Mouse (Mus musculus): ENCODE results near the gene Zmym4.
"Not testable (repeated sequence)": the region's sequence is repeated elsewhere in the genome, so short reads cannot be mapped to it uniquely, and the experiment has no call there.

The Zmym4 gene

DNA sequence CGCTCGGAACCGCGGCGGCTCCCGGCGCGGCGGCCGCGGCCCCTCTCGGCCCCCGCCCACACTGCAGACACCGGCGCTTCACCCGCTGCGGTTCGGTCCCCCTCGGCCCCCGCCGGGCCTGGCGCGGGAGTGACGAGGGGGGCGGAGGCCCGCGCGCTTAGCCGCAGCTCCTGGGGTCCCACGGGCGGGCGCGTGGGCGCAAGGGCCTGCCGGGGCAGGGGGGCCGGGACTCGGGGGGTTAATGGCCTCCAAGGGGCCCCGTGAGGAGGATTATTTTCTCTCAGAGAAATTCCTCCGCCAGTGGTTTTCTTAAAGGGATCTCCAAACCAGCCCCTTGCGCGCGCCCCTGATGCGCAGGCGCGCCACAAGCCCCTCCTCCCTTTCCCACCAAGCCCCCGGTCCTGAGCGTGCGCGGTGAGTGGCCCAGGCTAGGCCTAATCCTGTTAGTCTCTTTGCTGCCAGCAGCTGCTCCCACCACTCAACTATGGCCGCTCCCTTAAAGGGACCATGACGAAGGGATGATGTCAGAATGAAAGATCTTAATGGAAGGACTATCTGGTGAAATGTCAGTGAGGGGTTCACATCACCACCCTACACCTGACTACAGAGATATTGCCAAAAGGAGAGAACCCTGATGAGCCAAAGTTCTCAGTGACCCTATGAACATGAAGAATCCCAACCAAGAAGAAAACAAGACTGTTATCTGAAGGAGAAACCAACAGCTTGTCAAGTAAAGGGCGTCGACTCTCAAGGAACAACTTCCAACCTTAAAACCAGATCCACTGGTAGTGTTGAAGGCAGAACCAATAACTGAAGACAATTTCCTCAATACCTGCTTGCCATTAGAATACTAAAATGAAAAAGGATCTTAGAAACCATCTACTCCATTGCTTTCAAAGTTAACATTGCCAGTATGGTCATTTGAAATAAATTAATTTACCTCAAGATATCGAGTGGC lies at the start of gene Zmym4:
TSS of gene Zmym4 (minus strand) at position 272 of the 958 bp plus-strand sequence.
- DNase-seq (ENCODE audit: low read depth, low spot score), result peak; percentile 97

DNA sequence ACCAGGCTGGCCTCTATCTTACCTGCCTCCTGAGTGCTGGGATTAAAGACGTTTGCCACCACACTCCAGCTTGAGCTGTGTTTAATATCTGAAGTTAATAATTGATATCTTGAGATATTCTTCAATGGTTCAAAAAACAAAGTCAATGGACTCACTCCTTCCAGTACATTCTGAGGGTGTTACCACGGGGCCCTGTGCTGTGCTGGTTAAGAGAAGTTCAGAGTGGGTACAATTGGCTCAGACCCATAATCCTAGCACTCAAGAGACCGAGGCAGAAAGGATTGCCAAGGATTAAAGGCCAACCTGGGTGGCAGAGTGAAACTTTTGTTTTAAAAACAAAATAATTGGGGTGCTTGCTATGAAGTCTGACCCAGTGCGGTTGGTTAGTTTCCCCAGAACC lies 48.4 kb upstream of the Zmym4 start:
- no peak for DNase-seq (ENCODE audit: low read depth, low spot score)

DNA sequence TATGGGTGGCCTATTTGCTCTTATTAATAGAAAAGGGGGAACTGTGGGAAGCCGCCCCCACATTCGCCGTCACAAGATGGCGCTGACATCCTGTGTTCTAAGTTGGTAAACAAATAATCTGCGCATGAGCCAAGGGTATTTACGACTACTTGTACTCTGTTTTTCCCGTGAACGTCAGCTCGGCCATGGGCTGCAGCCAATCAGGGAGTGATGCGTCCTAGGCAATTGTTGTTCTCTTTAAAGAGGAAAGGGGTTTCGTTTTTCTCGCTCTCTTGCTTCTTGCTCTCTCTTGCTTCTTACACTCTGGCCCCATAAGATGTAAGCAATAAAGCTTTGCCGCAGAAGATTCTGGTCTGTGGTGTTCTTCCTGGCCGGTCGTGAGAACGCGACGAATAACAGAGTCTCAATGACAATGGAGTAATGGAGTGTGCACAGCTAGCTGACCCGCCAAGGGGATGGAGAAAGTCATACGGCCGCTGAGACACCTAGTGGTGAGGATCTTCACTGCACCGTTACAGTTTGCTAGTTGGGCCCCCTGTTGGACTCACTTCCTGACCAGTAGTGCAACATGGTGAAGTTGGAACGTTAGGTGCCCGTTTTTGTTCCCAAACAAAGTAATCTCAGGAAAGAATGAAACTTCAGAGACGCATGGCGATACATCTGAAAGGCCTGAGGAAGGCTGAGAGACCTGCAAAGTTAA lies 47.5 kb upstream of the Zmym4 start:
- peak; percentile 83 for DNase-seq (ENCODE audit: low read depth, low spot score)

DNA sequence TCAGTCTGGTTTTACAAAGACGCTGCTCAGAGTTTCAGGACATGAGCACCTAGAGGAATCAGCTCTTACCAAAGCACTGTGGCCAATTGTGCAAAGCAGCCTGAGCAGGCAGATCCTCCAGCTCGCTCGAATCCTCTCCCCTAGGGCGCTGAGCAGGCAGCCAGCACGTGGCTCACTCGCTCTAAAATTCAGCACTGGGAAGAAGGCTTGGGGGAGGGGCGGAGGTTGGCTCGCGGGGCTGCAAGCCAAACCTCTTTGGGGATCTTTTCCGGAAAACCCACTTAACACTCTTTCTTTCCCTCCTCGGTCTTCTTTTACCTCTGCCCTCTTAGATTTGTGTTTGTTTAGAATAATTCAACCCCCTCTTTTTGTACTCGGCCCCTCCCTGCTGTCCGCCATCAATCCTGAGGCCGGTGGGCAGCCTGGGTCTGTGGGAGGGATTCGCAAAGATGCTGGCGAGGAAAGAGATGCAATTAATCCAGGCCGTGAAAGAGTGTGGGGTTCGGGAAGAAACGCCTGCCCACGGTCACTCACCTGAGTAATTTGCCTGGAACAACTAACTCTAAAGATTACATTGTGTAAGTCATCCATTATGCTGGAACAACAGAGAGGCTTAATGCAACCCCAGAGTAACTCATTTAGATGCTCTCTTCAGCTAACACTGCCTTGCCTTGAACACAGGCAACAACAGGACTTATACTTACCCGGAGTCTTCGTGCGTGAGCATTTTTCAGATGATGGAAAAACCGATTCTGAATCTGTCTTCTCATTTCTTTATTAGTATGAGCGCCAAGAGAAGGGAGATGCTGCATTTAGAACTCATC lies 37.4 kb upstream of the Zmym4 start:
- peak; percentile 61 for DNase-seq (ENCODE audit: low read depth, low spot score)

DNA sequence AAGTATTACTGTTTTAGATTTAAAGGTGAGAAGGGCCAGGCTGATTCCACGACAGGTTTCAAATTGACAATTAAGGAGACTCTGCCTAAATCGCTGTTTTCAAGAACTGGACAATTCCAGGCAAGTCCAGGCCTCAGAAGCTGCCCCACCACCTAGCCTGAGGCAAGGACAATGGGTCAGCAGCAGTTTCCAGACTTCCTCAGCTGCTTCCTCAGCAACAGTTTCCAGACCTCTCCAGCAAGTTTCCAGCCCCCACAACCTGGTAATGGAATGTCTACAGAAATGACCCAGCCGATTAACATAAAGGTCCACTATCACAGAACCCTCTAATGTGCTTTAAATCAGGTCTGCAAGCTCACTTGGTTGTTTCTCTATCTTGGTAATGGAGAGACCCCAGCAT lies 36.4 kb upstream of the Zmym4 start:
- no peak for DNase-seq (ENCODE audit: low read depth, low spot score)

DNA sequence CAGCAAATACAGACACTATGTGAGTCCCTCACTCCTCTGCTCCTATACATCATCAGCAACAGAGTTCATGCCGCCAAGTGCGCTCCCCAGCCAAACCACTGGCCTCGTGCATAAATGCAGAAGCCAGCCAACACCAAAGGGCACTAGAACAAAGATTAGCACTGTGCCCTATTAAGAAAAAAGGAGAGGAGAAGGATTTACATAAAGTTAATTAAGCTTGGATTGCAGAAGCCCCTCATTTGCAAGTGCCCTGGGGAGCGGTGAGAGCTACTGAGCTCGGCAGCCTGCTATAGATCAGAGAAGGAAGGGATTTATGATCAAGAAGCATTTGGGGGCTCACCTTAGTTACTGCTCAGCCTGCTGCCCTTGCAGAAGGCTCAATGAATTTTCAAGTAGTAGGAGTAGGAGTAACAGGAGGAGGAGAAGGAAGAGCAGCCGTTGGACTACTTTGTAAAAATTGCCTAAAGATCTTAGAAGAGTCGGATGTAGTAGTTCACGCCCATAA lies 32.7 kb upstream of the Zmym4 start:
- no peak for DNase-seq (ENCODE audit: low read depth, low spot score)

DNA sequence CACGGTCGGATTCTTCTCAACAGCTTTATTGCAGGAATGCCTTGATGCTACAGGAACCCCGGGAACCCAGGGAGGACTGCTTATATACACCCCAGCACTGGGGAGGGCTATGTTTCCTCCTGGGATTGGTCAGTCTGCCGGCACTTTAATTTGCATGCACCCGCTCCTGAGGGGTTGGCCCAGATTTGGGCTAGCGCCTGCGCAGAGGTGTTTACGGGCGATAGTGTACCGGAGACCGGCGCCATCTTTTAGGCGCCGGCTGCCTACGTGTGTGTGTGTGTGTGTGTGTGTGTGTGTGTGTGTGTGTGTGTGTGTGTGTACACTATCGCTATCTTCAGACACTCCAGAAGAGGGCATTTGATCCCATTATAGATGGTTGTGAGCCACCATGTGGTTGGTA lies 31.4 kb upstream of the Zmym4 start:
- DNase-seq (ENCODE audit: low read depth, low spot score), result not testable (repeated sequence)

DNA sequence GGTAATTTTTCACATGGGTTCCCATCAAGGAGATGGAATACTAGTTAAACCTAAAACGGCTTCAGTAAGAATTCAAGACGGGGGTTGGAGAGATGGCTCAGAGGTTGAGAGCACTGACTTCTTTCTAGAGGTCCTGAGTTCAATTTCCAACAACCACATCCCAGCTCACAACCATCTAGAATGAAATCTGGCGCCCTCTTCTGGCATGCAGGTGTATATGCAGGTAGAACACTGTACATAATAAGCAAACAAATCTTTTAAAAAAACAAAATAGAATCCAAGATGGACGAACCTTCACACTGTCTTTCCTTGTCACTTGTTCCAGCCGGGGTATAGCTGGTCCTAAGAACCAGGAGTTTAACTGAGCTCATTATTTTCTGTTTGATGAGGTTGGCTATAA lies 24.4 kb upstream of the Zmym4 start:
- no peak for DNase-seq (ENCODE audit: low read depth, low spot score)

DNA sequence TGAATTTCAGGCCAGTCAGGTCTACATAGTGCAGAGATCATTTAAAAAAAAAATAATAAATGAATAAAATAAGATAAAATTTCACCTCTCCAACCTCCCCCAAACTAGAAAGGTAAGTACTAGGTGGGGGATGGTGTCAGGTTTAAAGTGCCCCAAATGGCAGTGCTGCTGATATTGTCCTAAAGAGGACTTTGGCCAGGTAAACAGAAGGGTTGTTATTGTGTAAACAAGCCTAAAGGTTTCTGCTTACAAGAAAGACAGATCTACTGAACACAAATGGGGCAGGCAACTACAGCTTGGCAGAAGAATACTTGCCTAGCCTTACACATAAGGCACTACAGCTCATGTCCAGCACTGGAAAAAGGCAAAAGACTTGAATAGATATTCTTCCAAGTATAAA lies 22.6 kb upstream of the Zmym4 start:
- DNase-seq (ENCODE audit: low read depth, low spot score), result no peak

DNA sequence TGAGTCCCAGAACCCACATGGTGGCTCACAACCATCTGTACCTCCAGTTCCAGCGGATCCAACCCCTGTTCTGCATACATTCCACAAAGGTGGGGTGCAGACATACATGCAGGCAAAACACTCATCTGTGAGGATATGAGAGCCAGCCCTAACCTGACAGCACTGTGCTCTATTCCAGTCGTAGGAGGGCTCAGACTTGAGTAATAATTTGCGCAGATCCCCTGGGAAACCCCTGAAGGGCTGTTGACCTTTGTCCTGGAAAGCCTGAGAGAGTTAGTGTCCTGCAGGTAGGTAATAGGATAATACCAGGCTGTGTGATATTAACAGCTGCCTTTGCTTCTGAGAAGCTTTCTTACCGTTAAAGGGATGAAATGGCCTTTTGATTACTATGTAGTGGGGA lies 20.6 kb upstream of the Zmym4 start:
- DNase-seq (ENCODE audit: low read depth, low spot score), result no peak

DNA sequence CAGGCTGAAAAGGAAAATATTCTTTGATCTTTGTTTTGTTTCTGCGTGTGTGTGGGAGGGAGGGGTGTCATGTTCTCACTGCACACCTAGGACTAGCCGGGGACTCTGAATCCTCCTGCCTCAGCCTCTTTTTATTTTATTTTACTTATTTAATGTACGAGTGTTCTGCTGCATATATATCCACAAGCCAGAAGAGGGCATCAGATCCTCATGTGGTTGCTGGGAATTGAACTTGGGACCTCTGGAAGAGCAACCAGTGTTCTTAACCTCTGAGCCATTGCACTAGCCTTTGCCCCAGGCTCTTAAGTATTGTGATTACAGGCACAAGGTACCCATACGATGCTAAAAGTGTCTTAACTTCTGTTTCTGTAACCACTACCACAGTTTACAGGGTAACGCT lies 18.8 kb upstream of the Zmym4 start:
- DNase-seq (ENCODE audit: low read depth, low spot score), result no peak

DNA sequence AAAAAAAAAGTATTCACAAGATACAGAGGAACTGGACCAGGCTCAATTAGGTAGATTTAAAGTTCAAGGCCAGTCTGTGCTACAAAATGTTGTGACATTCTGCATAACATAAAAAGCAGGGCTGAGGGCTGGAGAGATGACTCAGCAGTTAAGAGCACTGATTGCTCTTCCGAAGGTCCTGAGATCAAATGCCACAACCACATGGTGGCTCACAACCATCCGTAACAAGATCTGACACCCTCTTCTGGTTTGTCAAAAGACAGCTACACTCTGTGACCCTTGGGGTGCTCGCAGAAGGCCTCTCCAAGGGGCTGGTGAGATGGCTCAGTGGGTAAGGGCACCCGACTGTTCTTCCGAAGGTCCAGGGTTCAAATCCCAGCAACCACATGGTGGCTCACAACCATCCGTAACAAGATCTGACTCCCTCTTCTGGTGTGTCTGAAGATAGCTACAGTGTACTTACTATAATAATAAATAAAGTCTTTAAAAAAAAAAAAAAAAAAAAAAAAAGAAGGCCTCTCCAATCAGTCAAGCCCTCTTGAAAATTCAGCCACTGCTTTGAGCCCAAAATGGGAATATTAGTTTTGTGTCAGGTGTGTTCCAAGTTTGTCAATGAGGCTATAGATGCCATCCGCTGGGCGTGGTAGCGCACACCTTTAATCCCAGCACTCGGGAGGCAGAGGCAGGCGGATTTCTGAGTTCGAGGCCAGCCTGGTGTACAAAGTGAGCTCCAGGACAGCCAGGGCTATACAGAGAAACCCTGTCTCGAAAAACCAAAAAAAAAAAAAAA lies 16.0 kb upstream of the Zmym4 start:
- DNase-seq (ENCODE audit: low read depth, low spot score), result not testable (repeated sequence)

DNA sequence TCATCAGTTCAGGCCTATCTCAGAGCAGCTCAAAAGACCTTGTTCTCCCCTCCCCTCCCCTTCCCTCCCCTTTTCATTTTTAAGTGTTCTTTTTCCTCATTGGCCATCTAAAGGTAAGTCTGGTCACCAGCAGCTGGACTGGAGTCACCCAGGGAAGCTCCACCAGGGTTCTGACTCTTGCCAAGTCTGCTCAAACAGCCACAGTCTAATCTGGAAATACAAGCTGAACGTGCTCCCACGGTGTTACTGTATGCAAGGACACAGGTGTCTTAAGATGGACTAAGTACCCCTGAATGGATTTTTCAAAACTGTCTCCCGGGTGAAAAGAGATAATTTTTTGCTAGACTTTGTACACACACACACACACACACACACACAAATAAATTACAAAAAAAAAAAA lies 15.4 kb upstream of the Zmym4 start:
- DNase-seq (ENCODE audit: low read depth, low spot score), result no peak

DNA sequence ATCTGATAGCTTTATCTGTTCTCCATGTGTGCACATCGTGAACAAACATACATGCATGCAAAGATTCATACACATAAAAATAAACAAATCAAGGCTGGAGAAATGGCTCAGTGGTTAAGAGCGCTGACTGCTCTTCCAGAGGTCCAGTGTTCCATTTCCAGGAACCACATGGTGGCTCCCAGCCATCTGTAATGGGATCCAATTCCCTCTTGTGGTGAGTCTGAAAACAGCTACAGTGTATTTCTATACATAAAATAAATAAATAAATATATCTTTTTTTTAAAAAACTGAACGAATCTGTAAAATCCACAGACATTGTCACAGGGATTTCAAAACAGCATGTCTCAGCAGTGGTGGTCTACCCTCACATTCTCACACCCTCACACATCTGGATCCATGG lies 10.8 kb upstream of the Zmym4 start:
- no peak for DNase-seq (ENCODE audit: low read depth, low spot score)

DNA sequence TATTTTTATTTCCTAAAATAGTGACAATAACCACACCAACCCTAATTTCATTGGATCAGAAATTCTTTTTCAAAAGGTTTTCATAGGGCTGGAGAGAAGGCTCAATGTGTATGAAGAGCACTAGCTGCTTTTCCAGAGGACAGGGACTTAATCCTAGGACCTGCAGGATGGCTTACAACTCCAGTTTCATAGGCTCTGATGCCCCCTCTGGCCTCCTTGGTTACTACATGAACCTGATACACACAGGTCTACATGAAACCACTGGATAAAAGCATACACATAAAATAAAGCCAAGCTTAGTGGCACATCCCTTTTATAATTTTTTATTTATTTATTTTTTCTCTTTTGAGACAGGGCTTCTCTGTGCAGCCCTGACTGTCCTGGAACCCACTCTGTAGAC lies 9.5 kb upstream of the Zmym4 start:
- no peak for DNase-seq (ENCODE audit: low read depth, low spot score)

DNA sequence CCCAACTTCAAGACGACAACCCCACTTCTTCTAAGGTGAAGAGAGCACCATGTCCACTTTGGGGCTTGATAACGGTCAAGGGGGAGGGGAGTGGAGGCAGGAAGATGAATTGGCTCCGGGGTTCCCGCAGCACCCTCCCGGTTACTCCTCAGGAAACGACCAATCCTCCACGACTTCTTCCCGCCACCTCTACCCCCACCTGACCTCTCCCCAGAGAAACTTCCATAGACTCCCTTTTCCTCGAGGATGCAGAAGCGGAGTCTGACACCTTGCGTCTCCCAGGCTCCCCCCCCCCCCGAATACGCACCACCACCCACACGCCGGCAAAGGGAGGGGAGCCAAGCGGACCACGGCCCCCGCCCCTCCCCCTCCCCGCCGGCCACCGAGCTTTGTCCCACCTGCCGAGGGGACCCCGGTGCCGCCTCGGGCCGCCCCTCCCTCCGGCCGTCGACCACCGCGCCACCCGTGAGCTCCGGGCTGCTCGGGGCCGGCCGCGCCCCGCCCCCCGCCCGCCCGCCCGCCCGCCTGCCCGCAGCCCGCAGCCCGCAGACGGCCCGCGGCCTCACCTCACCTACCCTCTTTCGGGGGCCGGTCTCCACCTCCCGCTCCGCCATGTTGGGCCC lies 583 bp downstream of the Zmym4 start:
- peak; percentile 40 for DNase-seq (ENCODE audit: low read depth, low spot score)

DNA sequence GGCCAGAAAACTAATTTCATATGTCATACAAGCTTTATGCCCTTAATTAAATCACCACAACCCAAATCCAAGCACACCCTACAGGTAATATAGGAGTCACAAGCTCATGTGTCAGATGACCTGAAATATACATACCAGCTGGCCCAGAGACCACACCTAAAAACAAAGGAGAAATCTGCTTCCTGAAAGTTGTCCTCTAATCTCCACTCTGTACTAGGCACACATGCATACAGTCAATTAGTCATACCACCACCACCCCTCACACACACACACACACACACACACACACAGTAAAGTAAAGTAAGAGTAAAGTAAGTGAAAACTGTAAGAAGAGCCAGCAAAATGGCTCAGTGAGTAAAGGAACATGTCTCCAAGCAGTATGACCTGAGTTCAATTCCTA lies 9.3 kb downstream of the Zmym4 start:
- no peak for DNase-seq (ENCODE audit: low read depth, low spot score)

DNA sequence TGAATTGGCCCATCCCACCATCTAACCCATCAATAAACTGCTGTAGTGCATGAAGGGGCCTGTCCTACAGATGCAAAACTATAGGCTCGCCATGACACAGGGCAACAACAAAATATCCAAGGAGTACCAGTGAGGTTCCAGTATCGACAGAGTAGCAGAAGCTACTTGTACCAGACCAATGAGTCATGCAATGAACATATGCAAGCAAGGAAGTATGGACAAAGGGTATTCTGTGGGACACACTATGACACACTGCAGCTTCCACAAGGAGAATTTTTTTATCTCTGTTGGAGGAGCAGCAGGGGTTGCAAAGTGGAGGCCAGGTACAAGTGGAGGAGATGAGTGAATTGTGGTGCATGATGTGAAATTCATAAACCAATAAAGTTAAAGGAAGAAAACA lies 9.7 kb downstream of the Zmym4 start:
- DNase-seq (ENCODE audit: low read depth, low spot score), result no peak

DNA sequence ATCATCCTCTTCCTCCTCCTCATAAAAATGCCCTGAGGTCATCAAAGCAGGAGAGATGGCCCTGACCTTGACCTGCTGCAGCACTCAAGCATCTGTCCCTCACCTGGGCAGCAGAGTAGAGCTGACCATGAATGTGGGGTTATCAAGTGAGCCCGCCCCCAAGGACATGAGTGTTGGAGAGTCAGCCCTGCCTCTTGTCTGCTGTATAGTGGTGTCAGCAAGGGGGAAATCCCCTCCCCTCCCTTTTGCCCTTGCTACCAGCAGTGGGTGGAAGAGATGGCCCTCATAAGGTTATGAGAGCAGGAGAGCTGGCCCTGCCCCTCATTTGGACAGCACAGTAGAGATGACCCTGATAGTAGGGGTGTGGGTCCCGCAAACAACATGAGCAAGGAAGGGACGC lies 10.5 kb downstream of the Zmym4 start:
- DNase-seq (ENCODE audit: low read depth, low spot score), result no peak

DNA sequence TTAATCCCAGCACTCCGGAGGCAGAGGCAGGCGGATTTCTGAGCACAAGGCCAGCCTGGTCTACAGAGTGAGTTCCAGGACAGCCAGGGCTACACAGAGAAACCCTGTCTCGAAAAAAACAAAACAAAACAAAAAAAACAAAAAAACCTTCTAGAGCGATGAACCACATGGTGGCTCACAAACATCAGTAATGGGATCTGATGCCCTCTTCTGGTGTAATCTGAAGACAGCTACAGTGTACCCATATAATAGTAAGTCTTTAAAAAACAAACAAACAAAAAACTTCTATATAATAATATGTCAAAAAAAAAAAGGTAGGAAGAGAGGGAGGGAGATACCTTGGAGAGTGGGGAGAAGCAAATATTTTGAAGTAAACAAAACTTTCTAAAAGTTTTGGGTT lies 17.1 kb downstream of the Zmym4 start:
- DNase-seq (ENCODE audit: low read depth, low spot score), result not testable (repeated sequence)

DNA sequence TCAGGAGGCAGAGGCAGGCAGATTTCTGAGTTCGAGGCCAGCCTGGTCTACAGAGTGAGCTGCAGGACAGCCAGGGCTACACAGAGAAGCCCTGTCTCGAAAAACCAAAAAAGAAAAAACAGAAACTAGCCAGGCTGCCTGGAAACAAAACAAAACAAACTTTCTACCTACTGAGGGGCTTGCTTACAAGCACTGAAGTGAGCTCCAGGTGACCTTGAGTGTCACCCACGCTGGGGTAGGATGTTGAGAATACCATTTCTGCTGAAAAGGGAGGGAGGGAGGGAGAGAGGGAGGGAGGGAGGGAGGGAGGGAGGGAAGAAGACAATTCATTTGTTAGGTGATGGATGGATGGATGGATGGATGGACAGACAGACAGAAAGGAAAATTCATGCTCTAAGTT lies 24.5 kb downstream of the Zmym4 start:
- no peak for DNase-seq (ENCODE audit: low read depth, low spot score)

All from forelimb bud, embryonic 11.5 days (tissue).